Mouse (Mus musculus) limb, embryonic 11.5 days (tissue): Measurements from ENCODE around the gene Abca8b. TPM values are rescaled to one million over a fixed set of nuclear protein-coding genes. Genes with fewer than 3 reads are reported as not detected.
"Not testable (repeated sequence)": the region's sequence is repeated elsewhere in the genome, so short reads cannot be mapped to it uniquely, and the experiment has no call there.

ENCODE experiments used
- ATAC-seq: fragments of 200-750 bp; cut with Nextera tagmentation; 2 replicates; pipeline ENCODE4 v1.8.0; 2017; ENCODE audit warnings: low read depth; ENCODE audit not compliant: insufficient number of reproducible peaks, low FRiP score, low TSS enrichment
- DNase-seq: peaks from one replicate; pipeline ENCODE4 v3.0.0-alpha.2; 2015; ENCODE audit warnings: low spot score
- H3K27ac ChIP-seq: fragments of 300-500 bp; sonication (generic); replicated peaks from 2 replicates; pipeline ENCODE4 v1.5.1; 2014; ENCODE audit warnings: low read depth, mild to moderate bottlenecking, low read length
- H3K27me3 ChIP-seq: fragments of 300-500 bp; sonication (generic); 2 replicates; pipeline ENCODE4 v1.6.1; 2014; ENCODE audit warnings: mild to moderate bottlenecking, low read length, mixed read lengths; ENCODE audit not compliant: control insufficient read depth, insufficient read depth
- H3K36me3 ChIP-seq: fragments of 300-500 bp; sonication (generic); 2 replicates; pipeline ENCODE4 v1.6.1; 2014; ENCODE audit warnings: mild to moderate bottlenecking, low read length, moderate library complexity, mixed read lengths; ENCODE audit not compliant: control insufficient read depth, insufficient read depth
- H3K4me1 ChIP-seq: fragments of 300-500 bp; sonication (generic); 2 replicates; pipeline ENCODE4 v1.6.1; 2014; ENCODE audit warnings: low read length, mixed read lengths; ENCODE audit not compliant: control insufficient read depth, insufficient read depth
- H3K4me2 ChIP-seq: fragments of 300-500 bp; sonication (generic); 2 replicates; pipeline ENCODE4 v1.6.1; 2014; ENCODE audit warnings: low read depth, mild to moderate bottlenecking, moderate library complexity; ENCODE audit not compliant: severe bottlenecking
- H3K4me3 ChIP-seq: fragments of 300-500 bp; sonication (generic); 2 replicates; pipeline ENCODE4 v1.5.1; 2014; ENCODE audit warnings: low read depth, low read length
- H3K9ac ChIP-seq: fragments of 300-500 bp; sonication (generic); 2 replicates; pipeline ENCODE4 v1.6.1; 2014; ENCODE audit warnings: mild to moderate bottlenecking, low read length
- H3K9me3 ChIP-seq: fragments of 300-500 bp; sonication (generic); 2 replicates; pipeline ENCODE4 v1.6.1; 2016; ENCODE audit warnings: low read length; ENCODE audit not compliant: control insufficient read depth
- WGBS: fragments of 180-500 bp; shearing (Covaris S2); extraction: QIAGEN DNeasy Blood & Tissue Kit; methylation state at CpG from one replicate; pipeline ENCODE4 v1.1.7; 2014; 5-methylcytosine and 5-hydroxymethylcytosine counted together
- polyA plus RNA-seq: library from polyadenylated mRNA; unstranded; fragments of >200 nt; fragmentation: Nextera tagmentation; extraction: Ambion mirVana; gene quantifications from 2 replicates; pipeline ENCODE4 v1.2.1, GENCODE M21; 2014

Abca8b gene
- polyA plus RNA-seq, 1 experiment from 2014 or later = 1.9 TPM

- no peak overlapping the region for H3K4me2 ChIP-seq
- no peaks in the 10 kb centered on the region for H3K4me1 ChIP-seq
- H3K9ac ChIP-seq = no peak overlapping the region
- H3K9me3 ChIP-seq = no peaks in the 10 kb centered on the region
- 93% methylated on average over 2 of the region's 2 CpGs for WGBS
- no peak for ATAC-seq
- H3K4me3 ChIP-seq = no peak overlapping the region
- no peaks in the 10 kb centered on the region for H3K36me3 ChIP-seq
- no peaks in the 10 kb centered on the region for H3K27me3 ChIP-seq
- no peak overlapping the region for H3K27ac ChIP-seq
- no peak for DNase-seq
Observed at GRCm38 (mm10) chr11:109928489-109928888, 67.2 kb downstream of the Abca8b start.

GRCm38 (mm10) chr11:109926718-109927680 lies 68.6 kb downstream of the Abca8b start:
- no peak overlapping the region for H3K9ac ChIP-seq
- no peaks in the 10 kb centered on the region for H3K4me1 ChIP-seq
- H3K27me3 ChIP-seq = no peaks in the 10 kb centered on the region
- no peaks in the 10 kb centered on the region for H3K36me3 ChIP-seq
- DNase-seq = no peak
- H3K27ac ChIP-seq = no peak overlapping the region
- 76% methylated on average over 7 of the region's 7 CpGs for WGBS
- H3K4me2 ChIP-seq = no peak overlapping the region
- no peak overlapping the region for H3K4me3 ChIP-seq
- H3K9me3 ChIP-seq = no peaks in the 10 kb centered on the region
- no peak for ATAC-seq

GRCm38 (mm10) chr11:109922236-109922635 lies 73.4 kb downstream of the Abca8b start:
- H3K4me3 ChIP-seq = no peak overlapping the region
- WGBS = 90% methylated on average over 3 of the region's 3 CpGs

GRCm38 (mm10) chr11:109919480-109919879 lies 76.2 kb downstream of the Abca8b start:
- 42% methylated on average over 2 of the region's 2 CpGs for WGBS
- Histone ChIP-seq H3K36me3 (no peaks in the 10 kb centered on the region), H3K9me3 (no peaks in the 10 kb centered on the region), H3K27ac (no peak overlapping the region), H3K4me2 (no peak overlapping the region), H3K4me3 (no peak overlapping the region), H3K4me1 (no peaks in the 10 kb centered on the region), H3K27me3 (no peaks in the 10 kb centered on the region), H3K9ac (no peak overlapping the region)
- DNase-seq = no peak
- ATAC-seq = no peak

More at GRCm38 (mm10) chr11:109922236-109922635, 73.4 kb downstream of the Abca8b start:
- DNase-seq (no peak), ATAC-seq (no peak)
- H3K4me2 ChIP-seq = no peak overlapping the region
- no peak overlapping the region for H3K27ac ChIP-seq
- no peaks in the 10 kb centered on the region for H3K27me3 ChIP-seq
- H3K9ac ChIP-seq = no peak overlapping the region
- H3K4me1 ChIP-seq = no peaks in the 10 kb centered on the region
- no peaks in the 10 kb centered on the region for H3K36me3 ChIP-seq
- H3K9me3 ChIP-seq = no peaks in the 10 kb centered on the region

GRCm38 (mm10) chr11:109916654-109917053 lies 79.0 kb downstream of the Abca8b start:
- H3K9ac ChIP-seq = no peak overlapping the region
- ATAC-seq (no peak), DNase-seq (no peak)
- H3K4me2 ChIP-seq = no peak overlapping the region
- H3K4me1 ChIP-seq = no peaks in the 10 kb centered on the region
- no peak overlapping the region for H3K27ac ChIP-seq
- no peaks in the 10 kb centered on the region for H3K9me3 ChIP-seq
- no peak overlapping the region for H3K4me3 ChIP-seq
- WGBS = 85% methylated on average over 10 of the region's 10 CpGs
- H3K27me3 ChIP-seq = no peaks in the 10 kb centered on the region
- H3K36me3 ChIP-seq = no peaks in the 10 kb centered on the region

- not testable (repeated sequence) for H3K4me3 ChIP-seq, H3K36me3 ChIP-seq, H3K4me1 ChIP-seq, ATAC-seq, DNase-seq, H3K9ac ChIP-seq, H3K27ac ChIP-seq, H3K9me3 ChIP-seq, H3K27me3 ChIP-seq, H3K4me2 ChIP-seq
- WGBS = 88% methylated on average over 8 of the region's 8 CpGs
Observed at GRCm38 (mm10) chr11:109913156-109913555, 82.5 kb downstream of the Abca8b start.

- not testable (repeated sequence) for DNase-seq, H3K4me1 ChIP-seq, H3K9ac ChIP-seq, ATAC-seq, H3K27ac ChIP-seq, H3K4me2 ChIP-seq, H3K27me3 ChIP-seq, H3K36me3 ChIP-seq, H3K9me3 ChIP-seq, H3K4me3 ChIP-seq
- 78% methylated on average over 1 of the region's 1 CpGs for WGBS
Observed at GRCm38 (mm10) chr11:109912118-109912517, 83.5 kb downstream of the Abca8b start.

- Histone ChIP-seq H3K4me3 (no peak overlapping the region), H3K4me1 (peaks cover 6% of the 10 kb centered on the region; the same call in 1 of the 2 replicates), H3K9me3 (no peaks in the 10 kb centered on the region), H3K27ac (no peak overlapping the region), H3K36me3 (no peaks in the 10 kb centered on the region), H3K9ac (no peak overlapping the region), H3K27me3 (no peaks in the 10 kb centered on the region), H3K4me2 (no peak overlapping the region)
- 16% methylated on average over 2 of the region's 2 CpGs for WGBS
- DNase-seq (no peak), ATAC-seq (no peak)
Observed at GRCm38 (mm10) chr11:109909801-109910200, 85.8 kb downstream of the Abca8b start.
